Mouse (Mus musculus) adrenal gland, postnatal 4 days (tissue): ENCODE measurements around the gene Klhl7. TPM values are rescaled to one million over a fixed set of nuclear protein-coding genes. Genes with fewer than 3 reads are reported as not detected.

ENCODE experiments used
- DNase-seq, 2 experiments: peaks; one replicate each; pipeline ENCODE4 v3.0.0; 2021 to 2022; ENCODE audit warnings: low spot score in 2 of 2, mixed read lengths in 2 of 2
- total RNA-seq, 2 experiments: library from RNA; stranded (reverse); gene quantifications; 2 replicates each; pipeline ENCODE4 v1.2.3; 2021

Klhl7 gene
- total RNA-seq, 2 experiments from 2014 or later: 45.6 to 49.3 TPM

- no peak for DNase-seq
These were observed 66.9 kb downstream of the Klhl7 start for GRCm38 (mm10) chr5:24167263-24167662.

- DNase-seq: no peak
These were observed 69.5 kb downstream of the Klhl7 start for GRCm38 (mm10) chr5:24169881-24170280.

- DNase-seq: no peak
These were observed 71.7 kb downstream of the Klhl7 start for GRCm38 (mm10) chr5:24172092-24172491.

- no peak for DNase-seq
These were observed 81.3 kb downstream of the Klhl7 start for GRCm38 (mm10) chr5:24181514-24182295.

- DNase-seq: no peak
These were observed 81.9 kb downstream of the Klhl7 start for GRCm38 (mm10) chr5:24182296-24182734.

GRCm38 (mm10) chr5:24183096-24183495 is 82.7 kb downstream of the Klhl7 start:
- no peak for DNase-seq

- DNase-seq: no peak
These were observed 83.6 kb downstream of the Klhl7 start for GRCm38 (mm10) chr5:24184011-24184410.

GRCm38 (mm10) chr5:24188476-24188875 is 88.1 kb downstream of the Klhl7 start:
- no peak for DNase-seq

- DNase-seq: no peak
These were observed 91.4 kb downstream of the Klhl7 start for GRCm38 (mm10) chr5:24191821-24192220.

GRCm38 (mm10) chr5:24201006-24201405 is 100.6 kb downstream of the Klhl7 start:
- no peak for DNase-seq

GRCm38 (mm10) chr5:24202492-24202891 is 102.1 kb downstream of the Klhl7 start:
- DNase-seq: no peak

- no peak for DNase-seq
These were observed 102.9 kb downstream of the Klhl7 start for GRCm38 (mm10) chr5:24203266-24203665.

- DNase-seq: no peak
These were observed 107.6 kb downstream of the Klhl7 start for GRCm38 (mm10) chr5:24207965-24208364.

- no peak for DNase-seq
These were observed 108.1 kb downstream of the Klhl7 start for GRCm38 (mm10) chr5:24208505-24208904.

Other genes starting within 250 kb of the Klhl7 start
- 10 to 100 TPM; 60.9 to 63.7 TPM for gene Fam126a, start 69.9 kb upstream of the Klhl7 start, total RNA-seq
- gene Nupl2, start 64.4 kb downstream of the Klhl7 start, total RNA-seq: 10 to 100 TPM; 12.3 to 14.1 TPM